Mouse (Mus musculus): Measurements from ENCODE around the gene Bcat1. TPM values are rescaled to one million over a fixed set of nuclear protein-coding genes. Genes with fewer than 3 reads are reported as not detected.
A peak's percentile ranks its signal among the peaks of the same experiment; 100 is the strongest.

Gene Bcat1
- 135 and 145 TPM in 2 replicates for polyA plus RNA-seq (2016; fragmentation: Nextera tagmentation; extraction: Ambion mirVana)

DNA sequence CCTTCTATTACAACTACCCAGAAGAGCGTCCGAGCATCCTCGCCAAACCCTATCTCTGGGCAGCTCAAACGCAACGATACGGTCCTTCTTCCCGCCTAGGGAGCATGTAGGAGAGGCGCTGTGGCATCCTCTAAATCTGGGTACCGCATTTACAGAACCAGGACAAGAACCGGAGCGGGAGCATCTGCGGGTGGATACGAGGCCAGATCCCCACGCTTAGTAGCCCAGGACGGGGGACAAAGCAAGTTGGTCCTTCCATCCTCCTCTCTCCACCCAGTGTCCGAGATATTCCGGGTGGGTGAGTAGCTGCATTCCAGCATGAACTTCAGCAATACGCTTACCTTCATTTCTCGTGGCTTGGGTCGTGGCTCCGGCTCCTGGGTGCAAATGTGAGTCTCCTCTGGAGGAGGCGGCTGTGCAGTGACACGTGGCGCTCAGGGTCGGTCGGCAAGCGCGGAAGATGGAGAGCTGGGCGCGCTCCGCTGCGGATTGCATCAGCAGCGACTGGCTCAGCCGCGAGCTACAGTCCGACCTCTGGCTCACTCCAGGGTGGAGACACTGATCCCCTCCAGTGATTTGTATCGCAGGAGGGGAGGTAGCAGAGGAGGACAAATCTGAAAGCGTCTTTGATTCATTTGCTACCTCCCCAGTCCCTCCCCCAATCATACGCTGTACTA is at the start of gene Bcat1:
Bcat1 (minus strand) TSS at position 637 of the 677 bp plus-strand sequence.
- peak within 1 kb of the TSS; percentile 88 for H3K27ac ChIP-seq
- WGBS, result under 1% methylated on average over 39 of the region's 39 CpGs
- H3K9me3 ChIP-seq, result no peaks in the 10 kb centered on the region
- DNase-seq (ENCODE audit: extremely low spot score, low spot score), result peak; percentile 74
- peaks cover 5% of the 10 kb centered on the region; the same call in 1 of the 2 replicates for H3K27me3 ChIP-seq (ENCODE audit: poor library complexity, severe bottlenecking)
- peaks cover 12% of the 10 kb centered on the region; the same call in 1 of the 2 replicates for H3K36me3 ChIP-seq (replicated peaks)
- peak within 1 kb of the TSS; percentile 67 for H3K4me3 ChIP-seq
- peaks cover 35% of the 10 kb centered on the region for H3K4me1 ChIP-seq

DNA sequence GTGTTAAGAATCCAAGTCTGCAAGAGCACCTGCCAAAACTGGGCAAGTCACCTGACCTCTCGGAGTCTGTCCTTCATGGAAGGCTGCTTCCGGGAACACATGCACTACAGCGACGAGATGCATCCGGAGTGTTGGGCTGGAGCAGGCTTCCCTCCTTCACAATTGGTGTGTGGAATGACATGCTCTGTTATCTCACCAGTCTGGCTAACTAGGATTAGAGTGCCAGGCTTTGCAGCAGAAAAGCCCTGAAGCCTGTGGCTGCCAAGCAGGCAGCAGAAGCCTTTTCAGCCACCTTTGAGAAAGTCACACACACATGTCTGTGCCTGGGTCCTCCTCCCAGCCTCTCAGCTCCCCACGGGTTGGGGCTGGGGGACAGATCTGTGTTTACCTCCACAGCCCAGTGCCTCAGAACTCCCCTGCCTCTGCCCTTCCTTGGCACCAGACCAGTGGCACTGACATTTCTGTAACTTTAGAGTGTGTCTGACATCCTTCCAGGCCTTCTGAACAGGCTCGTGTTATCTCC is 49.7 kb upstream of the Bcat1 start:
- peaks cover 7% of the 10 kb centered on the region; the same call in 1 of the 2 replicates for H3K9me3 ChIP-seq
- peak overlapping the region; percentile 33; the same call in 1 of the 2 replicates for H3K27ac ChIP-seq
- H3K27me3 ChIP-seq (ENCODE audit: poor library complexity, severe bottlenecking), result peaks cover 14% of the 10 kb centered on the region; the same call in 1 of the 2 replicates
- 81% methylated on average over 7 of the region's 7 CpGs for WGBS
- no peaks in the 10 kb centered on the region for H3K36me3 ChIP-seq (replicated peaks)
- no peak overlapping the region for H3K4me3 ChIP-seq
- no peak for DNase-seq (ENCODE audit: extremely low spot score, low spot score)
- peaks cover 24% of the 10 kb centered on the region for H3K4me1 ChIP-seq

GRCm38 (mm10) chr6:145124621-145125020 is 48.6 kb upstream of the Bcat1 start:
- 70% methylated on average over 1 of the region's 1 CpGs for WGBS

DNA sequence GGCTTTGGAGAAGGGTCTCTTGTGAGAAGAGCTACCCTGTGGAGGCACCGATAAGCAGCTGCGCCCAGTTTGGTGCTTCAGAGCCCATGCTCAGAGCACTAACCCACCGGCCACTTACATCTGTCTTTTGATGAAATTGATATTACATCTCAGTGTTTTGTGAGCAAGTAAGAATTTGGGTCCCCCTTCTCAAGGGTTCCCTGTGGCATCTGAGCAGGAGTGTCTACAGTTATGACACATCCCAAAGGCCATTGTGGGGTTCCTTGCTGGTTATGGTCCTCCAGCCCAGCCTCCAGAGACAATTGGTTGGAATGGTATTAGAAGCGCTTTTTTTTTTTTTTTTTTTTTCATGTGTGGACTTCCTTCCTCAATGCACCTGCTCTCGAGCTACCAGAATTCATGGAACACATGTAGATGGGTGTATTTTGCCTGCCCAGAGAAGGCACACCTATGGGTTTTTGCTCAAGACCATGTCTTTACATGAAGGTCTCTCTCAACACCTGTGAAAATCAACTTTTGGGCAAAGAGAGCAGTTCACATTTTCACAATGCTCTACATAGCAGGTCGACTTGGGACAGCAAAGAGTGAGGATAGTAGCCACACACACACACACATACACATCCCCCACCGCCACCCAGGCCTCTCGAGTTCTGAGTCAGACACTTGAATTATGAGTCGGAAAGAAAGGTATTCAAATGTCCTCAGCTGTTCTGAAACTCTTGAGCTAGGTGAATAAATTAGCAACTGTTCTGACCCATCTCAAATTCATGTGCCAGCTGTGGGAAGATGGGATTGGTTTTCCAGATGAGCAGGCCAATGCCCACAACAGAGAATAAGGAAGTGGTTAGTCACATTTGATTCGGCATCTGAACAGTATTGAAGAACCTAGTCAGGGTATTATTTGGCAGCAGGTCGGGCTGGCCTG is 47.4 kb upstream of the Bcat1 start:
- DNase-seq (ENCODE audit: extremely low spot score, low spot score), result no peak
- WGBS, result 87% methylated on average over 11 of the region's 11 CpGs
- Histone ChIP-seq H3K9me3 (peaks cover 7% of the 10 kb centered on the region; the same call in 1 of the 2 replicates), H3K4me1 (peaks cover 30% of the 10 kb centered on the region), H3K27me3 (ENCODE audit: poor library complexity, severe bottlenecking) (peaks cover 14% of the 10 kb centered on the region; the same call in 1 of the 2 replicates), H3K36me3 (replicated peaks) (no peaks in the 10 kb centered on the region), H3K4me3 (no peak overlapping the region), H3K27ac (no peak overlapping the region)

More at GRCm38 (mm10) chr6:145124621-145125020, 48.6 kb upstream of the Bcat1 start:
- no peak overlapping the region for H3K27ac ChIP-seq
- H3K27me3 ChIP-seq (ENCODE audit: poor library complexity, severe bottlenecking), result peaks cover 14% of the 10 kb centered on the region; the same call in 1 of the 2 replicates
- peaks cover 30% of the 10 kb centered on the region for H3K4me1 ChIP-seq
- no peaks in the 10 kb centered on the region for H3K36me3 ChIP-seq (replicated peaks)
- no peak overlapping the region for H3K4me3 ChIP-seq
- no peak for DNase-seq (ENCODE audit: extremely low spot score, low spot score)
- peaks cover 7% of the 10 kb centered on the region; the same call in 1 of the 2 replicates for H3K9me3 ChIP-seq

- peaks cover 14% of the 10 kb centered on the region; the same call in 1 of the 2 replicates for H3K27me3 ChIP-seq (ENCODE audit: poor library complexity, severe bottlenecking)
- no peak overlapping the region for H3K27ac ChIP-seq
- no peak overlapping the region for H3K4me3 ChIP-seq
- 78% methylated on average over 8 of the region's 8 CpGs for WGBS
- peaks cover 4% of the 10 kb centered on the region; the same call in 1 of the 2 replicates for H3K9me3 ChIP-seq
- H3K4me1 ChIP-seq, result peaks cover 30% of the 10 kb centered on the region
- DNase-seq (ENCODE audit: extremely low spot score, low spot score), result no peak
- H3K36me3 ChIP-seq (replicated peaks), result no peaks in the 10 kb centered on the region
These were observed 46.6 kb upstream of the Bcat1 start for GRCm38 (mm10) chr6:145122423-145123059.

- H3K9me3 ChIP-seq, result no peaks in the 10 kb centered on the region
- no peak overlapping the region for H3K4me3 ChIP-seq
- H3K27ac ChIP-seq, result peak overlapping the region; percentile 73
- H3K27me3 ChIP-seq (ENCODE audit: poor library complexity, severe bottlenecking), result peaks cover 14% of the 10 kb centered on the region; the same call in 1 of the 2 replicates
- WGBS, result 37% methylated on average over 21 of the region's 21 CpGs
- no peak for DNase-seq (ENCODE audit: extremely low spot score, low spot score)
- no peaks in the 10 kb centered on the region for H3K36me3 ChIP-seq (replicated peaks)
- peaks cover 34% of the 10 kb centered on the region for H3K4me1 ChIP-seq
These were observed 45.8 kb upstream of the Bcat1 start for GRCm38 (mm10) chr6:145121590-145122420.

DNA sequence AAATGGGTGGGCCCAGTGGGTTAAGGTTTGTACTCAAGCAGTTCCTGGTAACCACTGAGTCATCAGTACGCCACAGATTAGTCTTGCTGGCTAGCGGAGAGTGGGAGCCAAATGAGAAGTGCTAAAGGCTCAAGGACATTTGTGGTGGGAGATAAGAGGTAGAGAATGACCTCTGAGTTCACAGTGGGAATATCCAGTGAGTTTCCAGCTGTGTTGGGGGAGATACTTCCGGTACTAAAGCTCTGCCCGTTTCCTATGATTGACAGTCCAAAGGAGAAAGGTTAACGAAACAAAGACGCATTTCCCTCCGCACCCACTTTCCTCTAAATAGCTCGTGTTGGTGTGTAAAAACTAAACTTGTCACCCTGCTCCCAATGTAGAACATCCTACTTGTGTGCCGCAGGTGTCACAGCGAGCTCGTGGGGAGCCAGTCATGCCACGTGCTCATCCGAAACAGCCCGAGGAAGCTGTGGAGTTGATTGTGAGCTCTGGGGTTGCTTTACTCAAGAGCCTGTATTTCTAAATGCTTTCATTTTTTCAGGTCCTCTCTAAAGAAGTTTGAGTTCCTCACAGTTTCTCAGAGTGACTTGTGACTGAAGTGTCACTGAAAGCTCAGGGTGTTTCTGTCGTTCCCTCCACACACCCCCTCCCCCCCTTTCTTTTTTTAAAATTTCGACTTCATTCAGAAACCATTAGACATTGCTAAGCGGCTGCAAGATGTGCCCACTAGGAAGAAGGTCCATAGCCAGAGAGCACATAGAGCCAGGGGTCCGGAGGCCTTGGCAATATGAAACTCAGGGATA is 45.0 kb upstream of the Bcat1 start:
- no peak overlapping the region for H3K4me3 ChIP-seq
- H3K9me3 ChIP-seq, result no peaks in the 10 kb centered on the region
- H3K36me3 ChIP-seq (replicated peaks), result no peaks in the 10 kb centered on the region
- DNase-seq (ENCODE audit: extremely low spot score, low spot score), result no peak
- WGBS, result 55% methylated on average over 18 of the region's 18 CpGs
- H3K4me1 ChIP-seq, result peaks cover 42% of the 10 kb centered on the region
- H3K27ac ChIP-seq, result peak overlapping the region; percentile 73; the same call in 1 of the 2 replicates
- H3K27me3 ChIP-seq (ENCODE audit: poor library complexity, severe bottlenecking), result peaks cover 14% of the 10 kb centered on the region; the same call in 1 of the 2 replicates

DNA sequence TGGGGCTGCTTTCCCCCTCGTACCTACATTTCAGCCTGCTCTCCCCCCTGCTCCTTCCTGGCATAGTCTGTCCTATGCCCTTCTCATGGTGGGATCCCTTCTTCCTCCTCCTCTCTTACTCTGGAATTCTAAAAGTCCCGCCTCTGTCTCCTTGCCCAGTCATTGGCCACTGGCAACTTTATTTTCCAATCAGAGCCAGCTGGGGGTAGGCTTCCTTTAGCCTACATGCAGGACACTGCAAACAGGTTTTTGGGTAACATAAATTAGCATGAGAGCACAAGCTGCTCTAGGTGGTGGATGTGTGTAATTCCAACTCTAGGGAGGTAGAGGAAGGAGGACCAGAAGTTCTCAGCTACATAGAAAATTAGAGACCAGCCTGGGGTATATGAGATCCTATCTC is 44.1 kb upstream of the Bcat1 start:
- no peak for DNase-seq (ENCODE audit: extremely low spot score, low spot score)
- no peak overlapping the region for H3K27ac ChIP-seq
- peaks cover 14% of the 10 kb centered on the region; the same call in 1 of the 2 replicates for H3K27me3 ChIP-seq (ENCODE audit: poor library complexity, severe bottlenecking)
- H3K9me3 ChIP-seq, result no peaks in the 10 kb centered on the region
- 66% methylated on average over 2 of the region's 2 CpGs for WGBS
- no peak overlapping the region for H3K4me3 ChIP-seq
- peaks cover 47% of the 10 kb centered on the region for H3K4me1 ChIP-seq
- no peaks in the 10 kb centered on the region for H3K36me3 ChIP-seq (replicated peaks)

GRCm38 (mm10) chr6:145116098-145116672 is 40.2 kb upstream of the Bcat1 start:
- Histone ChIP-seq H3K27me3 (ENCODE audit: poor library complexity, severe bottlenecking) (peaks cover 3% of the 10 kb centered on the region; the same call in 1 of the 2 replicates), H3K4me1 (peaks cover 28% of the 10 kb centered on the region), H3K36me3 (replicated peaks) (no peaks in the 10 kb centered on the region), H3K27ac (peak overlapping the region; percentile 88), H3K9me3 (no peaks in the 10 kb centered on the region), H3K4me3 (peak overlapping the region; percentile 27)
- 9% methylated on average over 4 of the region's 4 CpGs for whole genome bisulfite sequencing
- DNase-seq (ENCODE audit: extremely low spot score, low spot score), result peak; percentile 35

- Histone ChIP-seq H3K4me3 (peak within 1 kb of the TSS; percentile 27), H3K27ac (peak within 1 kb of the TSS; percentile 88)
These were observed 39.6 kb upstream of the Bcat1 start, which contains the start of gene Lrmp for GRCm38 (mm10) chr6:145115476-145116097. TSS of gene Lrmp (plus strand) at chr6:145115653.

More at GRCm38 (mm10) chr6:145115476-145116097, 39.6 kb upstream of the Bcat1 start, which contains the start of gene Lrmp:
- no peak for DNase-seq (ENCODE audit: extremely low spot score, low spot score)
- H3K4me1 ChIP-seq, result peaks cover 22% of the 10 kb centered on the region
- no peaks in the 10 kb centered on the region for H3K27me3 ChIP-seq (ENCODE audit: poor library complexity, severe bottlenecking)
- no peaks in the 10 kb centered on the region for H3K36me3 ChIP-seq (replicated peaks)
- H3K9me3 ChIP-seq, result no peaks in the 10 kb centered on the region
- 75% methylated on average over 6 of the region's 6 CpGs for WGBS
